Mouse (Mus musculus) kidney, embryonic 16.5 days (tissue): ENCODE data around the gene Smg6. TPM values are rescaled to one million over a fixed set of nuclear protein-coding genes. Genes with fewer than 3 reads are reported as not detected.
A peak's percentile ranks its signal among the peaks of the same experiment; 100 is the strongest.

Experiments used
- ATAC-seq: fragments of 200-750 bp; cut with Nextera tagmentation; 2 replicates; pipeline ENCODE4 v1.8.0; 2017; ENCODE audit warnings: moderate TSS enrichment; ENCODE audit not compliant: low FRiP score, low TSS enrichment
- H3K27ac ChIP-seq: fragments of 300-500 bp; sonication (generic); 2 replicates; pipeline ENCODE4 v1.5.1; 2014; ENCODE audit warnings: low read length
- H3K27me3 ChIP-seq: fragments of 300-500 bp; sonication (generic); 2 replicates; pipeline ENCODE4 v1.6.1; 2014; ENCODE audit warnings: low read length, control low read depth, mixed read lengths; ENCODE audit not compliant: insufficient read depth
- H3K36me3 ChIP-seq: fragments of 300-500 bp; sonication (generic); 2 replicates; pipeline ENCODE4 v1.6.1; 2014; ENCODE audit warnings: low read length, control low read depth, mixed read lengths; ENCODE audit not compliant: insufficient read depth
- H3K4me1 ChIP-seq: fragments of 300-500 bp; sonication (generic); 2 replicates; pipeline ENCODE4 v1.6.1; 2014; ENCODE audit warnings: low read length, control low read depth, mixed read lengths; ENCODE audit not compliant: insufficient read depth
- H3K4me2 ChIP-seq: fragments of 300-500 bp; sonication (generic); replicated peaks from 2 replicates; pipeline ENCODE4 v1.6.1; 2014; ENCODE audit warnings: low read depth, low read length
- H3K4me3 ChIP-seq: fragments of 300-500 bp; sonication (generic); 2 replicates; pipeline ENCODE4 v1.5.1; 2014; ENCODE audit warnings: mild to moderate bottlenecking, low read length
- H3K9ac ChIP-seq: fragments of 300-500 bp; sonication (generic); replicated peaks from 2 replicates; pipeline ENCODE4 v1.6.1; 2014; ENCODE audit warnings: low read length
- H3K9me3 ChIP-seq: fragments of 300-500 bp; sonication (generic); 2 replicates; pipeline ENCODE4 v1.6.1; 2016; ENCODE audit warnings: low read length, control low read depth
- WGBS: fragments of 180-500 bp; shearing (Covaris S2); extraction: QIAGEN DNeasy Blood & Tissue Kit; methylation state at CpG from one replicate; pipeline ENCODE4 v1.1.7; 2014; 5-methylcytosine and 5-hydroxymethylcytosine counted together
- polyA plus RNA-seq: library from polyadenylated mRNA; unstranded; fragments of >200 nt; fragmentation: Nextera tagmentation; extraction: Ambion mirVana; gene quantifications from 2 replicates; pipeline ENCODE4 v1.2.1, GENCODE M21; 2015

Gene Smg6
- polyA plus RNA-seq, 1 experiment from 2014 or later, result 17.9 TPM

GRCm38 (mm10) chr11:75051239-75051638, 125.6 kb downstream of the Smg6 start:
- WGBS, result 33% methylated on average over 1 of the region's 1 CpGs
- H3K9ac ChIP-seq, result peak overlapping the region; percentile 54; the same call in 1 of the 2 replicates

DNA sequence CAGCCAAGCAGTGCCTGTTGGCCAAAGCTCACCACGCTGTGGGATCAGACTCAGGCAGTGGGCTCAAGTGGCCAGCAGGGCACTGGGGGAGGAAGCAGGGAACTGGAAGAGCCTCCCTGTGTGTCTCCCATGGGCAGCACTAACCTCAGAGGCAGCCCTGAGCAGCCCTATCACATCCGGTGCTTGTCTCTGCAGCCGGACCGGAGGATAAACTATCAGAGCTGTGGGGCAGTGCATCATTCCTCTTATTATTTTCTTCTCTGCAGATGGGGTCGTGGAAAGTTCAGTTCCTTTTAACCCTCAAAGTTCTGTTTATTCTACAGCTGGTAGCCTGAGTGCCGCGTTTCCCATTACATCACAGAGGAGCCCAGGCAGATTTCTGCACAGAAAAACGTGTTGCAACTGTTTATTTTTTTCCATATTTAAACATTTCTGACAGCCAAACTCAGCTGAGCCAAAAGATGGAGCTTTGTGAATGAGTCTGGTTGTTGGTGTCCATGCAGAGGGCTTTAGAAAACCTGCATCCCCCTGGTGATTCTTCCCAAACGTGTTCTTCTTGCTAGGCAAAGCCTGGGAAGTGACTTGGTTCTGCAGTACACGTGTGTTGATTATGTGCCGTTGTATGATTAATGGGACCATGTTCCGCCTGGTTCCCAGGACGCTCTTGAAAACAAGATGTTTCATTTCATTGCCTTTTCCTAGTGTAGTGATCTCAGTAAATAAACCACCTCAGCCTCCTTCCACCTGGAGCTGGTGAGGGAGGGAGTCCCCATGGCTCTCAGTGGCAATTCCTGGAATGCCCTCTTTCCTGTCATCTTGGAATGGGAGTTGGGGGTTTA, 126.3 kb downstream of the Smg6 start:
- H3K4me1 ChIP-seq, result peaks cover 73% of the 10 kb centered on the region
- H3K4me2 ChIP-seq, result no peak overlapping the region
- H3K36me3 ChIP-seq, result no peaks in the 10 kb centered on the region
- H3K9ac ChIP-seq, result peak overlapping the region; percentile 54
- no peaks in the 10 kb centered on the region for H3K9me3 ChIP-seq
- H3K27ac ChIP-seq, result peak overlapping the region; percentile 98
- peak; percentile 78 for ATAC-seq
- WGBS, result 8% methylated on average over 13 of the region's 13 CpGs
- no peaks in the 10 kb centered on the region for H3K27me3 ChIP-seq
- no peak overlapping the region for H3K4me3 ChIP-seq

More at GRCm38 (mm10) chr11:75051239-75051638, 125.6 kb downstream of the Smg6 start:
- peaks cover 80% of the 10 kb centered on the region for H3K4me1 ChIP-seq
- H3K4me3 ChIP-seq, result no peak overlapping the region
- ATAC-seq, result no peak
- no peaks in the 10 kb centered on the region for H3K36me3 ChIP-seq
- H3K9me3 ChIP-seq, result no peaks in the 10 kb centered on the region
- no peak overlapping the region for H3K4me2 ChIP-seq
- peak overlapping the region; percentile 98 for H3K27ac ChIP-seq
- no peaks in the 10 kb centered on the region for H3K27me3 ChIP-seq

GRCm38 (mm10) chr11:75053020-75053419, 127.4 kb downstream of the Smg6 start:
- Histone ChIP-seq H3K9me3 (no peaks in the 10 kb centered on the region), H3K27me3 (no peaks in the 10 kb centered on the region), H3K36me3 (no peaks in the 10 kb centered on the region), H3K27ac (peak overlapping the region; percentile 98), H3K9ac (peak overlapping the region; percentile 48; the same call in 1 of the 2 replicates), H3K4me1 (peaks cover 63% of the 10 kb centered on the region), H3K4me3 (no peak overlapping the region), H3K4me2 (no peak overlapping the region)
- no peak for ATAC-seq
- WGBS, result 58% methylated on average over 2 of the region's 2 CpGs

DNA sequence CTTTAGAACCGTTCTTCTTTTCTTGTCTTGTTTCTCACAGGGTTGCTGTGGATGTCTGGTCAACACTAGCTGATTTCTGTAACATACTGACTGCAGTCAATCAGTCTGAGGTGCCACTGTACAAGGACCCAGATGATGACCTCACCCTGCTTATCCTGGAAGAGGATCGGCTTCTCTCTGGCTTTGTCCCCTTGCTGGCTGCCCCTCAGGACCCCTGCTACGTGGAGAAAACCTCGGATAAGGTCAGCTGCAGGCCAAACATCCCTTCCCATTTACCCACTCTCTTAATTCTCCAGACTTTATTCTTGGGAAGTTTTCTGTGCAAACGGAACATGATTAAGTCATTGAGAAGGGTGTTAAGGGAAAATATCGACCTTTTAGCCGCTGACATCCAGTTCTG, 128.1 kb downstream of the Smg6 start:
- H3K4me1 ChIP-seq, result peaks cover 56% of the 10 kb centered on the region
- no peak overlapping the region for H3K4me3 ChIP-seq
- H3K4me2 ChIP-seq, result peak overlapping the region; percentile 28; the same call in 1 of the 2 replicates
- peak overlapping the region; percentile 10; the same call in 1 of the 2 replicates for H3K9ac ChIP-seq
- H3K27ac ChIP-seq, result peak overlapping the region; percentile 98
- 26% methylated on average over 7 of the region's 7 CpGs for WGBS
- H3K9me3 ChIP-seq, result no peaks in the 10 kb centered on the region
- H3K36me3 ChIP-seq, result 0 out of 2 replicates have a peak, but pooled peaks cover 3% of the 10 kb centered on the region
- ATAC-seq, result 0 out of 2 replicates have a peak, but pooled peaks have one; percentile 2
- no peaks in the 10 kb centered on the region for H3K27me3 ChIP-seq

DNA sequence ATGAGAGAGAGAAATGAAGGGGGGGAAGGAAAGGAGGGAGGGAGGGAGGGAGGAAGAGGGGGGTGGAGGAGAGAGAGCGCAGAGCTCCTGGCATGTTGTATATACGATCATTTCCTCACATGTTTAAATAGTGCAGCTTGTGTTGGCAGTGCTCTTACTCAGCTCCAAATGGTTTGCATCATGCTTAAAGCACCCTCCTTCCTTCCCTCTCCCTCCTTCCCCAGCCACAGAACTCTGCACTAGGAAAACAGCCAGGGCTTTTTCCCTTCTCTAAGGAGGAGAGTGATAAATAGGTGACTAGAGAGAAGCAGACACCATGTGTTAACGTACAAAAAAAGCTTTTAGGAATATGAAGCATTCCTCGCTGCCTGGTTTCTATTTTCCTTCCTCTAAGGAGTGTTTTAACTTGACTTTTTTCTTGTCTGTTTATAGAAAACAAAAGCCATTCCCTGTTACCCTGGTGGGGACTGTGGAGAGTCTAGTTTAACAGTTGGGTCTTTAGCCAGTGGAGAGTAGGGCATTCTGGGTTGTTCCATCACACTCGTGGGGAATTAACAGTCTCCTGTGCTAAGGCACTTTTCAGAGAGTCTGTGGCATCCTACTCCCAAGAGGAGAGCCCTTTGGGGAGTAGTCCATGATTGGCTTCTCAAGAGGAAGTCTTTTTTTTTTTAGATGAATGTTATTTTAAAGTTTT, 128.7 kb downstream of the Smg6 start:
- peak; percentile 85 for ATAC-seq
- no peak overlapping the region for H3K4me2 ChIP-seq
- peaks cover 50% of the 10 kb centered on the region for H3K4me1 ChIP-seq
- WGBS, result 27% methylated on average over 5 of the region's 5 CpGs
- no peaks in the 10 kb centered on the region for H3K9me3 ChIP-seq
- H3K4me3 ChIP-seq, result no peak overlapping the region
- H3K36me3 ChIP-seq, result 0 out of 2 replicates have a peak, but pooled peaks cover 3% of the 10 kb centered on the region
- H3K9ac ChIP-seq, result no peak overlapping the region
- peak overlapping the region; percentile 98 for H3K27ac ChIP-seq
- H3K27me3 ChIP-seq, result no peaks in the 10 kb centered on the region

DNA sequence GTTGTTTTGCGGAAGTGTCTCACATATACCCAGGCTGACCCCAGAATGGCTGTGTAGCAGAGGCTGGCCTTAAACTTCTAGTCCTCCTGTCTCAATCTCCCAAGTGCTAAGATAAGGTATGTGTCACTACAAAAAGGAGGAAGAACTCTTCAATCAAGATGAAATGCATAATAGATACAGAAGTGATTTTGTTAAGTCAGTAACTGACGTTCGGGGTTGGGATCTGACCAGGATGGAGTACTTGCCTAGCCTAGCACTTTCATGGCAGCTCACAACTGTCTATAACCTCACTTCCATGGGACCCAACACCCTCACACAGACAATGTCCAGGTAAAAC, 129.2 kb downstream of the Smg6 start:
- Histone ChIP-seq H3K4me2 (no peak overlapping the region), H3K4me1 (peaks cover 45% of the 10 kb centered on the region), H3K27me3 (no peaks in the 10 kb centered on the region), H3K27ac (peak overlapping the region; percentile 98), H3K9me3 (no peaks in the 10 kb centered on the region), H3K36me3 (0 out of 2 replicates have a peak, but pooled peaks cover 3% of the 10 kb centered on the region), H3K4me3 (no peak overlapping the region), H3K9ac (no peak overlapping the region)
- 66% methylated on average over 3 of the region's 3 CpGs for WGBS
- no peak for ATAC-seq

DNA sequence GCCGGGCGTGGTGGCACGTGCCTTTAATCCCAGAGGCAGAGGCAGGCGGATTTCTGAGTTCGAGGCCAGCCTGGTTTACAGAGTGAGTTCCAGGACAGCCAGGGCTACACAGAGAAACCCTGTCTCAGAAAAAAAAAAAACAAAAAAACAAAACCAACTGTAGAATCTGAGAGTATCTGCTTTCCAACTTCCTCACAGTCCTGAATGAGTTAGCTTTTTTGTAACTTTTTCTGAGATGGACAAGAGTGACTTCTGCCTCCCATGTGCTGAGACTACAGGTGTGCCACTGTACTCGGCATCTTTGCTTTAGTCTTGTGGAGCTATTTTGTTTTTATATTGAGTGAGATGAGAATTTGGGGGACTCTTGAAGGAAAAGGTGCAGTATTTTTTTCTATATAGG, 137.0 kb downstream of the Smg6 start:
- Histone ChIP-seq H3K27ac (no peak overlapping the region), H3K9ac (no peak overlapping the region), H3K4me1 (no peaks in the 10 kb centered on the region), H3K9me3 (no peaks in the 10 kb centered on the region), H3K27me3 (no peaks in the 10 kb centered on the region), H3K4me2 (no peak overlapping the region), H3K4me3 (no peak overlapping the region), H3K36me3 (0 out of 2 replicates have a peak, but pooled peaks cover 3% of the 10 kb centered on the region)
- 91% methylated on average over 6 of the region's 6 CpGs for WGBS
- no peak for ATAC-seq

GRCm38 (mm10) chr11:75064266-75064665, 138.6 kb downstream of the Smg6 start:
- Histone ChIP-seq H3K4me1 (no peaks in the 10 kb centered on the region), H3K27me3 (no peaks in the 10 kb centered on the region), H3K4me3 (no peak overlapping the region), H3K36me3 (no peaks in the 10 kb centered on the region), H3K27ac (no peak overlapping the region), H3K9me3 (no peaks in the 10 kb centered on the region), H3K9ac (no peak overlapping the region), H3K4me2 (no peak overlapping the region)
- ATAC-seq, result no peak
- WGBS, result 89% methylated on average over 1 of the region's 1 CpGs

DNA sequence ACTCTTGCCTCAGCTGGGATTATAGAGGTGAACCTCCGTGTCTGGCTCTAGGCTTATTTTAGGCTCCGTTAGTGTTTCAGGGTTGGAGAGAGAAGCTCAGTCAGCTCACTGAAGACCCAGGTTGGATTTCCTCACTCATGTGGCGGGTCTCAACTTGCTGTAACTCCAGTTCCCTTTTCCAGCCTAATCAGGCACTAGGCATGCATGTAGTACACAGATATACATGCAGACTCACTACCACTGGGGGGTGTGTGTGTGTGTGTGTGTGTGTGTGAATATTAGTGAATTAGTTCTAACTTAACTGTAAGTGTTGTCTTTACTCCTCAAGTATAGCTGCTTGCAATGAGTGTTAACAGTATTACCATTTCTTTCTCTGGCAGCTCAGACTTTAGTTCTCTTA, 145.7 kb downstream of the Smg6 start:
- no peak overlapping the region for H3K27ac ChIP-seq
- no peak overlapping the region for H3K9ac ChIP-seq
- H3K36me3 ChIP-seq, result no peaks in the 10 kb centered on the region
- whole genome bisulfite sequencing, result 75% methylated on average over 3 of the region's 3 CpGs
- H3K4me1 ChIP-seq, result no peaks in the 10 kb centered on the region
- H3K4me2 ChIP-seq, result no peak overlapping the region
- H3K4me3 ChIP-seq, result no peak overlapping the region
- no peak for ATAC-seq
- no peaks in the 10 kb centered on the region for H3K27me3 ChIP-seq
- no peaks in the 10 kb centered on the region for H3K9me3 ChIP-seq
